ENCODE assay signal across 23 mouse cellular contexts in the genomic region with DNA sequence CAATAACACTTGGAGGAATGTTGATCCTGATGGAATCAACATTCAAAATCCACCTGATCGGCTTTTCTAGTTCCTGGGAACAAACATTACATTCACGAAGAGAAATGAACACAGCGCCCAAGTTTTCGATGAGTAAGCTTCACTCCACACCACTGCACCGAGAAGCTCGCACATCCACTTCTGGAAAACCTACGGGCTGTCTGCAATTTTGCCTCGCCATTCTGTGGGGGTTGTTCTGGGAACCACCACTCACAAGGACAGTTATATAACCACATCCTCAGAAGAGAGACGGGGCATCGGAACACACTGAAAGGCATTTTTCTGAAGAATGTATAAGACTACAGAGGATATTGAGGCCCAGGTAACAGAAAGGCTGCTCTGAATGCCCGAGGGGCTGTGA.
DNase-seq lines count a peak whose midpoint lies in the region; ATAC-seq lines count a peak whose summit lies in the region.
"Had no signal": no experiment of that assay in that cellular context is flagged by ENCODE, and none has a peak within 500 bp of the region (broad histone marks: within the 10 kb centered on the region; RNA-seq: fewer than 3 reads in every experiment).

No protein-coding gene starts in this region.

- intact Hi-C loops in left cerebral cortex, postnatal 36 days (cut with DNase I): no loop called here
- intact Hi-C loops in left cerebral cortex, postnatal 4 days (cut with DNase I): loop anchor here (10.0 kb wide), 1 partner anchor 175 kb away; no protein-coding TSS in a partner anchor

- no peak for DNase-seq in frontal cortex, postnatal 10 days (ENCODE audit: low spot score in 2 of 2)
- DNase-seq in left cerebral cortex, adult 18-20 months (ENCODE audit: low spot score in 2 of 2): peak; percentile 41 to 46
- DNase-seq in left cerebral cortex, adult 11 months (ENCODE audit: low spot score): no peak
- peak; percentile 34 to 35 for DNase-seq in left cerebral cortex, postnatal 36 days (ENCODE audit: low spot score in 2 of 2)
- no peak for DNase-seq in left cerebral cortex, postnatal 4 days
- peak; percentile 36 to 56 for DNase-seq in right cerebral cortex, adult 2 months (ENCODE audit: low spot score in 2 of 2)
- no peak for DNase-seq in right cerebral cortex, postnatal 4 days
- DNase-seq: adrenal gland, adult 8-10 months; adrenal gland, postnatal 14 days; adrenal gland, postnatal 36 days; B cell, adult 2 months; cerebellum, adult 11 months; cerebellum, adult 18-20 months; cerebellum, adult 8-10 months; cerebellum, adult 9-11 months; cerebellum, postnatal 14 days; cerebellum, postnatal 36 days; embryo, embryonic 11 days had no signal

- peak; percentile 41 for ATAC-seq in frontal cortex, adult (ENCODE audit: low TSS enrichment)
- ATAC-seq: activated CD4-positive, CD25-positive, alpha-beta regulatory T cell, adult 4 months; CD4-positive, CD25-positive, alpha-beta regulatory T cell, adult 4 months; forebrain, embryonic 14.5 days; Patski had no signal

Comparison
In these comparisons a context has a peak if more than half of its experiments do, and no peak if none do; other contexts are left out.
1. DNase-seq: peak in left cerebral cortex, adult 18-20 months (2 of 2), left cerebral cortex, postnatal 36 days (2 of 2) and right cerebral cortex, adult 2 months (2 of 2); none in frontal cortex, postnatal 10 days (0 of 2), left cerebral cortex, adult 11 months (single experiment), left cerebral cortex, postnatal 4 days (single experiment) and right cerebral cortex, postnatal 4 days (single experiment).